Mouse (Mus musculus) cerebellum, adult 2 months (tissue): ENCODE measurements around the gene Ube2b. TPM values are rescaled to one million over a fixed set of nuclear protein-coding genes. Genes with fewer than 3 reads are reported as not detected.

Experiments
- DNase-seq, 2 experiments: peaks; one replicate each; pipeline ENCODE4 v3.0.0; 2021
- H3K27ac ChIP-seq: fragments of 200-500 bp; 2 replicates; pipeline ENCODE4 v1.5.1; 2012; ENCODE audit warnings: low read length, control low read depth, inconsistent platforms; ENCODE audit not compliant: insufficient read depth
- H3K27me3 ChIP-seq: fragments of 200-500 bp; 2 replicates; pipeline ENCODE4 v1.6.1; 2012; ENCODE audit warnings: inconsistent platforms, mild to moderate bottlenecking, low read length, moderate library complexity; ENCODE audit not compliant: control insufficient read depth, insufficient read depth
- H3K4me1 ChIP-seq: fragments of 200-500 bp; 2 replicates; pipeline ENCODE4 v1.6.1; 2011; ENCODE audit warnings: low read length; ENCODE audit not compliant: control insufficient read depth, insufficient read depth
- H3K4me3 ChIP-seq: fragments of 200-500 bp; replicated peaks from 2 replicates; pipeline ENCODE3; 2011; ENCODE audit warnings: mild to moderate bottlenecking, low read depth, low read length, control low read depth; ENCODE audit not compliant: insufficient read depth
- CTCF ChIP-seq: fragments of 200-500 bp; IDR thresholded peaks from 2 replicates; pipeline ENCODE4 v1.5.1; 2011; ENCODE audit warnings: low read depth, mild to moderate bottlenecking, control low read depth, low read length, moderate library complexity, borderline replicate concordance; ENCODE audit not compliant: insufficient read depth
- POLR2A ChIP-seq: fragments of 200-500 bp; IDR thresholded peaks from 2 replicates; pipeline ENCODE4 v1.6.1; 2011; ENCODE audit warnings: low read length, control low read depth, borderline replicate concordance; ENCODE audit not compliant: insufficient read depth
- WGBS: fragments of 180-500 bp; shearing (Covaris S2); methylation state at CpG from one replicate; pipeline ENCODE4 v1.1.7; 2018; 5-methylcytosine and 5-hydroxymethylcytosine counted together
- polyA plus RNA-seq: library from polyadenylated mRNA; depleted of rRNA; stranded (reverse); fragments of >200 nt; gene quantifications from 2 replicates; pipeline ENCODE4 v1.2.3, GENCODE M21; 2012; rRNA removed

The Ube2b gene
- polyA plus RNA-seq, result 162 and 170 TPM in 2 replicates

DNA sequence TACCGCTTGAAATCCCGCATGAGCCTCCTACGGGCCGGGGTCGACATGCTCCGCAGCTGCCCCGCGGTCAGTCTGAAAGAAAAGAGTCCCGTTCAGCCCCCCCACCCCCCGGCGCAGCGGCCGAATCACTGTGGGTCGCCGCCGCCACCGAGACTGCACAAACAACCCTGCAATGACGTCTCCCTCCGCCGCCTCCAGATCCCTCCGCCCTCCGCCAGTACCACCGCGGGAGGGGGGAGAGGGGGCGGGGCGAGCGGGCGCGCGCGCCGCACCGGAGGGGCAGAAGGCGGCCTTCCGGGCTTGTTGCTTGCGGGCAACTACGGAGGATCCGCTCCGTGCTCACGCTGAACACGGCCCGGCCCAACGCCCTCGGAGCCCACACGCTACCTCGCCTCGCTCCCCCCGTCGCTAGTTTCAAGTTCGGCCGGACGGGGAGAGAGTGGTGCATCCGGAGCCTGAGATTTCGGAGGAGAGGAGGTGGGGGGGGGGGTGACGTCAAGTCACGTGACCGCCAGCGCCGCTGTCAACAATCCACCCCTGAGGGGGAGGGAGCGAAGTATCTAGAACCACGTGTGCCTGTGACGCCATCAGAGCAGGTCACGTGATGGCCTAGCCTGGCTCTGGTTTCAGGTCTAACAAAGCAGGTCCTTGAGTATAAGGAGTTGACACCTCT is at the start of gene Ube2b:
TSS of gene Ube2b (minus strand) at position 473 of the 673 bp plus-strand sequence.
- TF ChIP-seq POLR2A (peak; percentile 71), CTCF (no peak)
- Histone ChIP-seq H3K4me3 (peak within 1 kb of the TSS; percentile 82), H3K4me1 (peaks cover 6% of the 10 kb centered on the region; the same call in 1 of the 2 replicates), H3K27me3 (no peaks in the 10 kb centered on the region), H3K27ac (peak within 1 kb of the TSS; percentile 99)
- peak; percentile 96 to 98 for DNase-seq
- WGBS, result under 1% methylated on average over 57 of the region's 63 CpGs

GRCm38 (mm10) chr11:52046446-52047165 is 46.0 kb upstream of the Ube2b start:
- 71% methylated on average over 4 of the region's 4 CpGs for WGBS
- Histone ChIP-seq H3K4me1 (no peaks in the 10 kb centered on the region), H3K27ac (no peak overlapping the region), H3K27me3 (no peaks in the 10 kb centered on the region), H3K4me3 (no peak overlapping the region)
- DNase-seq, result no peak
- no peak for TF ChIP-seq CTCF
- no peak for TF ChIP-seq POLR2A

- TF ChIP-seq CTCF (no peak), POLR2A (no peak)
Observed at GRCm38 (mm10) chr11:52044156-52044555, 43.6 kb upstream of the Ube2b start.

DNA sequence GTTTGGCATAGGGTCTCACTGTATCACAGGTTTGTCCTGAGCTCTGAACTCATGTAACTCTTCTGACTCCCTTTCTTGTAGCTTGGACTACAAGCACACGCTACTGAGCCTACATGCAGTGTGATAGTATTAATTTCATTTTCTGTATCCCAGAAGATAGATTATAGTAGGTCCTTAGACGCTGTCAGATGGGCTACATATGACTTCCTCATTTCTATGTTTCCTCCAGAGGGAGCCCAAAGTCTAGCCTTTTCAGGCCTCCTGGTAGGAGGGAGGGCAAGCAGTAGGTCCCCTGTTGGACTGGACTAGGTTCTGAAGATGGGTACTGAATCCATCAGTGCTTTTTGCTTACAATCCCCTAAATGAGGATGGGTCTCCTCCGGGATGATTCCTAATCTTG is 42.7 kb upstream of the Ube2b start:
- no peak for TF ChIP-seq POLR2A
- TF ChIP-seq CTCF, result peak; percentile 31; the same call in 1 of the 2 replicates
- peak in 1 of 2 experiments; percentile 4 for DNase-seq
- no peaks in the 10 kb centered on the region for H3K4me1 ChIP-seq
- H3K27ac ChIP-seq, result no peak overlapping the region
- H3K27me3 ChIP-seq, result no peaks in the 10 kb centered on the region
- no peak overlapping the region for H3K4me3 ChIP-seq
- WGBS, result 78% methylated on average over 3 of the region's 3 CpGs

More at GRCm38 (mm10) chr11:52044156-52044555, 43.6 kb upstream of the Ube2b start:
- Histone ChIP-seq H3K4me1 (no peaks in the 10 kb centered on the region), H3K27me3 (no peaks in the 10 kb centered on the region), H3K4me3 (no peak overlapping the region), H3K27ac (no peak overlapping the region)
- DNase-seq, result no peak

GRCm38 (mm10) chr11:52037659-52038058 is 37.1 kb upstream of the Ube2b start:
- H3K4me3 ChIP-seq, result no peak overlapping the region
- DNase-seq, result no peak
- WGBS, result 29% methylated on average over 3 of the region's 3 CpGs

DNA sequence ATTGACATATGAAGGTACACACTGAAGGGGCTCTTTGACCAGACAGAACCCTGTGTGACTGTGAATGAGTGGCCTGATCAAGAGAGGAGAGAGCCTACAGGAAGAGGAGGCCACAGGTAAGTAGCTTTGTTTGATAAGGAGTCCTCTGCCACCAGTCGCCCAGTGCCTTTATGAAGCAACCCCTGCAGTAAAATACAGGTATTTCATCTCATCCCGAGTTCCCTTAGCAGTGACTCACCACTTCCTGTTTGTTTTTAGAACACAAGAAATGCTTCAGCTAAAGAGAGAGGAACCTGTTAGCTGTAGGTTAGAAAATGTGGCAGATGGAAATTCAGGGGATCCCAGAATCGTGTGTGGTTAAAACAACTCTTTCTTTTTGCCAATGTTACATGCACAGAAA is 35.3 kb upstream of the Ube2b start:
- Histone ChIP-seq H3K27ac (no peak overlapping the region), H3K4me3 (no peak overlapping the region), H3K27me3 (no peaks in the 10 kb centered on the region), H3K4me1 (no peaks in the 10 kb centered on the region)
- WGBS, result 90% methylated on average over 3 of the region's 3 CpGs
- DNase-seq, result no peak
- TF ChIP-seq CTCF, result no peak

More at GRCm38 (mm10) chr11:52037659-52038058, 37.1 kb upstream of the Ube2b start:
- TF ChIP-seq POLR2A, result no peak
- no peak for TF ChIP-seq CTCF
- H3K27me3 ChIP-seq, result no peaks in the 10 kb centered on the region
- no peaks in the 10 kb centered on the region for H3K4me1 ChIP-seq
- H3K27ac ChIP-seq, result no peak overlapping the region

- Histone ChIP-seq H3K27ac (no peak overlapping the region), H3K27me3 (no peaks in the 10 kb centered on the region), H3K4me3 (no peak overlapping the region), H3K4me1 (no peaks in the 10 kb centered on the region)
- TF ChIP-seq CTCF, result no peak
- no peak for TF ChIP-seq POLR2A
- WGBS, result 52% methylated on average over 1 of the region's 1 CpGs
- no peak for DNase-seq
Observed at GRCm38 (mm10) chr11:52033953-52034352, 33.4 kb upstream of the Ube2b start.

DNA sequence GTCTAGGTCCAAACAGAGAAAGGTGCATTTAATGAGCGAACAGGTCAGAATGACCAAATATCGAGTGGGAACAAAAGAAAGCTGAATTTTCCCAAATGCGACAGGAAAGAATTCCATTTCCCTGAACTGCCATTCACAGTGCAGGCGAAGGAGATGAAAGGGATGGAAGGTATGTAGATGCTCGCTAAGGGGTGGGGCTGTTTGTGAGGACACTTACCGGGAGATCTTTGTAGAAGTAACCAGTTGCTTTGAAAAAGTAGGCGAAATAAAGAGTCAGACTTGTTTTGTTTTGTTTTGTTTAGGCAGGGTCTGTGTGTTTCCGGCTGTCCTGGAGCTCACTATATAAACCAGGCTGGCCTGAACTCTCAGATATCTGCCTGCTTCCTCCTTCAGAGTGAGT is 31.8 kb upstream of the Ube2b start:
- Histone ChIP-seq H3K27me3 (no peaks in the 10 kb centered on the region), H3K27ac (no peak overlapping the region), H3K4me1 (no peaks in the 10 kb centered on the region), H3K4me3 (no peak overlapping the region)
- no peak for TF ChIP-seq POLR2A
- no peak for TF ChIP-seq CTCF
- WGBS, result 82% methylated on average over 8 of the region's 8 CpGs
- no peak for DNase-seq
